Mouse (Mus musculus) urinary bladder, postnatal 36 days (tissue): ENCODE measurements around the gene Sdr9c7.
"Not testable (repeated sequence)": the region's sequence is repeated elsewhere in the genome, so short reads cannot be mapped to it uniquely, and the experiment has no call there.

Experiments
- DNase-seq, 2 experiments: peaks; one replicate each; pipeline ENCODE4 v3.0.0; 2022; ENCODE audit warnings: low spot score in 2 of 2, mixed read lengths in 1 of 2

The Sdr9c7 gene

GRCm38 (mm10) chr10:127906138-127906537, 7.8 kb downstream of the Sdr9c7 start:
- DNase-seq = no peak

- no peak for DNase-seq
Observed at GRCm38 (mm10) chr10:127907386-127907951, 9.2 kb downstream of the Sdr9c7 start.

- no peak for DNase-seq
Observed at GRCm38 (mm10) chr10:127915578-127915977, 17.3 kb downstream of the Sdr9c7 start.

GRCm38 (mm10) chr10:127917183-127917582, 18.9 kb downstream of the Sdr9c7 start:
- DNase-seq = not testable (repeated sequence)

- DNase-seq = no peak
Observed at GRCm38 (mm10) chr10:127917651-127918050, 19.3 kb downstream of the Sdr9c7 start.

GRCm38 (mm10) chr10:127922241-127922640, 23.9 kb downstream of the Sdr9c7 start:
- no peak for DNase-seq

GRCm38 (mm10) chr10:127923024-127923423, 24.7 kb downstream of the Sdr9c7 start:
- DNase-seq = no peak

GRCm38 (mm10) chr10:127924597-127925378, 26.5 kb downstream of the Sdr9c7 start:
- no peak for DNase-seq

GRCm38 (mm10) chr10:127927737-127928136, 29.4 kb downstream of the Sdr9c7 start:
- DNase-seq = no peak

GRCm38 (mm10) chr10:127932290-127932926, 34.1 kb downstream of the Sdr9c7 start:
- DNase-seq = no peak

- DNase-seq = no peak
Observed at GRCm38 (mm10) chr10:127936271-127936670, 38.0 kb downstream of the Sdr9c7 start.

- no peak for DNase-seq
Observed at GRCm38 (mm10) chr10:127936747-127937409, 38.6 kb downstream of the Sdr9c7 start.

GRCm38 (mm10) chr10:127937428-127938010, 39.2 kb downstream of the Sdr9c7 start:
- peak; percentile 53 to 60 for DNase-seq

GRCm38 (mm10) chr10:127939667-127940066, 41.3 kb downstream of the Sdr9c7 start:
- DNase-seq = not testable (repeated sequence)

GRCm38 (mm10) chr10:127945432-127946064, 47.2 kb downstream of the Sdr9c7 start:
- peak; percentile 24 to 34 for DNase-seq

GRCm38 (mm10) chr10:127949596-127950130, 51.3 kb downstream of the Sdr9c7 start:
- no peak for DNase-seq

- no peak for DNase-seq
Observed at GRCm38 (mm10) chr10:127951390-127951789, 53.1 kb downstream of the Sdr9c7 start.

- no peak for DNase-seq
Observed at GRCm38 (mm10) chr10:127951821-127952220, 53.5 kb downstream of the Sdr9c7 start.

- DNase-seq = no peak
Observed at GRCm38 (mm10) chr10:127955034-127955433, 56.7 kb downstream of the Sdr9c7 start.

- peak; percentile 75 to 77 for DNase-seq
Observed at GRCm38 (mm10) chr10:127956168-127956816, 58.0 kb downstream of the Sdr9c7 start.
